Mouse (Mus musculus): ENCODE results near the gene Mns1. TPM values are rescaled to one million over a fixed set of nuclear protein-coding genes. Genes with fewer than 3 reads are reported as not detected.
"Not testable (repeated sequence)": the region's sequence is repeated elsewhere in the genome, so short reads cannot be mapped to it uniquely, and the experiment has no call there.

Gene Mns1
- total RNA-seq, 2 experiments from 2014 or later = 2.3 TPM

DNA sequence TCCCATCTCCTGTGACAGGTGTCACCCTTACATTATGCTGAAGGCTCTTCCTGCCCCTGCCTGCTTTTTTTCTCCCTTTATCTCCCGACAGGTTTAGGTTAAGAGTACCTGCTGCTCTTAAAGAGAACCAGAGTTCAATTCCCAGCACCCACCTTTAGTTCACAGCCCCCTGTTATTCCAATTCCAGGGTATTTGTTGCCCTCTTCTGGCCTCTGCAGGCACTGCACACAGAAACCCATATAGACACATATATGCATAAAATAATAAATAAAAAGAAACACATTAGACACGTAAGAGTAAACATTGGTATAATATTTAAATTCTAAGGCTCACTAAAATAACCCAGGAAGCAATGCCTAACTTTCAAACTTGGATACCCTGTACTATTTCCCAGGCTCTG is 15.1 kb upstream of the Mns1 start:
- intact Hi-C loops (cut with DNase I) = no loop called here
- no peak for DNase-seq

DNA sequence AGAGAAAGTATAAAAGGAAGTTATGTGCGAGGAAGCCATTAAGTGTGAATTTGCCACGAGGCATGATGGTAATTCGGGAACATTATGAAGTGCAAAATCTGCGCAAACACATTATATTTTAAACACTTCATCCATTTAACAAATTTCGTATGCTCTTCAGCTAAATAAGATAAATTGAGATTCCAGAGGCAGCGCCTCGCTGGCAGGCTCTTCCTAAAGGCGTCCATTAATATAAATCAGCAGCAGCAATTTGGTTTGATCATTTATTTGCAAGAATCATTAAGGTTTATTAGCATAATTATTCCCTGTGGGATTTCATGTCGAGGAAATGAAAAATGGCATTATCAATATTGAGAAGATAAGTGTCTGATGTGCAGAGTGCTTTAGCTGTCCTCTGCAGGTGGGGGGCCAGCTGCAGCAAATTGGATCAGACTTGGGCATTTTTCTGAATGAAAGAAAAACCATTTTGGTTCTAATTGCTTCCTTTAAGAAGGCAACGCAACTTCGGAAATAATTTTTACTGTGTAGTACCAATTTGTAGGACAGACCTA is 12.4 kb upstream of the Mns1 start:
- DNase-seq = no peak

GRCm38 (mm10) chr9:72427861-72428260 is 9.9 kb upstream of the Mns1 start:
- intact Hi-C loops (cut with DNase I) = no loop called here
- no peak for DNase-seq

More for the DNA sequence above, 12.4 kb upstream of the Mns1 start:
- intact Hi-C loops (cut with DNase I) = no loop called here

DNA sequence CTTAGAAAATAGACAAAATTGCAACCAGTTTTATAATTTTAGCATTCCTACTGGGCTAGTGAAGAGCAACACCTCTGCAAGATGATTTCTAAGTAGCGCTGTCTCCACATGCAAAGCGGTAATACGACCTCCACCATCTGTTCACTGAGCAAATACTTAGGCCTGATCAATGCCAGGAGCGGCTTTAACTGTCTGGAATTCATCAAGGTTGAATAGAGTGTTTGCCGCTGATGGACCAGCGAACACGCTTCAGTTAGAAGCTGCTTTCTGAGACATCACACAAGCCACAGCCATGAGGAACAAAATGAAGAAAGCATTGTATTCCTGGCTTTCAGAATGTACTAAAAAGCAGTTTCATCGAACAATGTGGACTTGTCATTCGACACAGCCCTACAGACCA is 2.9 kb upstream of the Mns1 start:
- intact Hi-C loops (cut with DNase I) = no loop called here
- no peak for DNase-seq

GRCm38 (mm10) chr9:72438749-72439148 is 938 bp downstream of the Mns1 start:
- no peak for DNase-seq
- intact Hi-C loops (cut with DNase I) = no loop called here

GRCm38 (mm10) chr9:72440358-72440757 is 2.5 kb downstream of the Mns1 start:
- DNase-seq = no peak
- intact Hi-C loops (cut with DNase I) = no loop called here

DNA sequence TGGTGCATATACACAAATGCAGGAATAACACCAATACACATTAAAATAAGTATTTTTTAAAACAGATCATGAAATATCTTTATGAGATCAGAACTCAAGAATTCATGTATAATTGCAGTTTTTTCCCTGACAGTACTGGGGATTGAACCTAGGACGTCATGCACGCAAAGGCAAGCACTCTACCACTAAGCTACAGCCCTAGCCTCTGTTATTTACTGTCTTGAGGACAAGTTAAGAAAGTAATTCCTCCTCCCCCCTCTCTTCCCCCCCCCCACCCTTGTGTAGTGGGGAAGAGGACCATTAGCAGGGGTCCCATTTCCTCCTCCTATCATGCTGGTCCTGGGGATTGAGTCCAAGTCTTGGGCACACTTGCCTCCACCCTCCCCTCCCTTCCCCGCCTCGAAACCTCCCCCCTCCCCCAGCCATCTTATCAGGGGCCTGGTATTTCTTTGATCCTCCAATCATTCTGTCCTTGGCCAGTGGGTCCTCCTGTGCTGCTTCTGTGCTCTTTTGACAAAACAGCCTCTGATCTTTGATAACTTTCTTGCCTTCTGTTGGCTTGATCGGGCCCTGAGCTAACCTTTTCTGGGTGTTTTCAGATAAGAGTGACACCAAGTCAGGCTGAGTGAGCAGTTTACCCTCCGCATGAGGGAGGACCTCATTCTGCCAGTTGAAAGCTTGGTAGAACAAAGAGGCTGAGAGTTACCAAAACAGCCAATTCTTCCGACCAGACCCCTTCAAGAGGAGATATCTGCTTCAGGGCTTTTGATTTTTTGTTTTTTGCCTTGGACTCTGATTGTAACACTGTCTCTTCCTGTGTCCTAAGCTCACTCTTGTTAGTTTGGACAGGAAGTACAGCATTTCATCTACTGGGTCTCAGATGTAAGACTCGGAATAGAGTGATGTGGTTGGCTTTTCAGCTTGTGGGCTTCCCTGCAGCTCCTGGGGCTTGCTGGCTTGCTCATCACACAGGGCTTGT is 3.4 kb downstream of the Mns1 start:
- intact Hi-C loops (cut with DNase I) = no loop called here
- no peak for DNase-seq

GRCm38 (mm10) chr9:72441927-72442715 is 4.3 kb downstream of the Mns1 start:
- no peak for DNase-seq
- intact Hi-C loops (cut with DNase I) = no loop called here

DNA sequence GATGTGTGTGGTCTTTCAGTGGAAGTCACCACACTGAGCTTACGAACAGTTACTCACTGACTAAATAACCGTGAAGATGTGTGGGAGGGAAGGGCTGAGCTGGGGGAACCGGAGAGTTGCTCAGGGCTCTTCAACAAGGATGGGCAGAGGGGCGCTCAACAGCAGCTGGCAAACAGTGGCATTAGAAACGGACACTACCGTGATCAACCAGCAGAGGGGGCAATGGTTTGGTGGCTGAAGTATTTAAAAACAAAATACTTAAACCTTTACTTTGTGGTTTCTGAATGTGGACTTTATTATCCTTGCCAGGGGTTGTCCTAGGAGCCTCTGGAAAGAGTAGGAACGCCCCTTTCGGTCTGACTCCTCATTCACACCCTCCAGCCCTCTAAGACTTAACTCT is 10.2 kb downstream of the Mns1 start:
- peak; percentile 54 for DNase-seq

DNA sequence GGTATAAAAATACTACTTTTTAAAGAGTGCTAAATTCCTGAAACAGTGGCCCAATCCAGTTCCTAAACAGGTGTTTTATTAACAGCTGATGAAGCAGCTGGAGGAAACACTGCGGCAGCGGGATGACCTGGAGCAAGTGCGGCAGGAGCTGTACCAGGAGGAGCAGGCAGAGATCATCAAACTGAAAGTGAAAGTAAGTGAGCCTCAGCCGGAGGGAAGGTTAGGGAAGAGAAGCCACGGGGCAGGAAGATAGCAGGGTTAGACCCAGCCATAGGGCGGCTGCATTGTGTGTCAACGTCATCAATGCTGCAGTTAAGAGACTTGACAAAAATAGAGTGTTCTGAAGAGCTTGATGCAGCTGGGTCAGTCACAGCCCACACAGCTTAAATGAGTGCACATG is 11.6 kb downstream of the Mns1 start:
- DNase-seq = no peak
- intact Hi-C loops (cut with DNase I) = no loop called here

More for the DNA sequence above, 10.2 kb downstream of the Mns1 start:
- intact Hi-C loops (cut with DNase I) = no loop called here

GRCm38 (mm10) chr9:72449841-72450240 is 12.0 kb downstream of the Mns1 start:
- intact Hi-C loops (cut with DNase I) = no loop called here
- no peak for DNase-seq

- DNase-seq = no peak
- intact Hi-C loops (cut with DNase I) = no loop called here
Observed at GRCm38 (mm10) chr9:72450363-72450762, 12.6 kb downstream of the Mns1 start.

DNA sequence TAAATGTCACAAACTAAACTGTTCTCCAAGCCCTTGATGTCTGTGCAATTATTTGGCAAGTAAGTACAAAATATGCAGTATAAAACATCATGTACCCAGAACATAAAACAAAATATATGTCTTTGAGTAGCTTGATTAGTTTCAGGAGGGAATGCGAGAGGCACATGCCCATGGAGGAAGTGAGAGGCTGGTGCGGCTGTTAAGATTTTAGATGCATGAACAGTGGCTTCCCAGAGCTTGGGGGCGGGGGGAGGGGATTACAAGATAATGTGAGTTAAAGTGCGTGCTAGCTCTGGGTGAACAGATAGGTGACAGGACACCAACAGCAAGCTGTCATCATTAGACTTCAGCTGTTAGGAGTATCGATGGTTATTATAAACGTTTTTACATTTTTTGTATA is 13.3 kb downstream of the Mns1 start:
- intact Hi-C loops (cut with DNase I) = no loop called here
- no peak for DNase-seq

- DNase-seq; intact Hi-C loops (cut with DNase I): not testable (repeated sequence)
Observed at GRCm38 (mm10) chr9:72454281-72454680, 16.5 kb downstream of the Mns1 start.

DNA sequence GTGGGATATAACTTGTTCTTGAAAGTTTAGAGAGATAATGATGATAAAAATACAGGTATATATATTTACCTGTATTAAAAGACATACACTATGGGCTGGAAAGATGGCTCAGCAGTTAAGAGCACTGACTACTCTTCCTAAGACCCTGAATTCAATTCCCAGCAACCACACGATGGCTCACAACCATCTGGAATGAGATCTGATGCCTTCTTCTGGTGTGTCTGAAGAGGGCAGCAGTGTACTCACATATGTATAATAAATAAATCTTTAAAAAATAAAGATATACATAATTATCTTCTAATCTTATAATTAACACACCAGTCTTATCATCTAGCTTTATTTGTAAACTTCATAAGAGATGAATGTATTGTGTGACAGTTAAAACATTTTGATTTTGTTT is 18.6 kb downstream of the Mns1 start:
- DNase-seq = no peak
- intact Hi-C loops (cut with DNase I) = no loop called here

DNA sequence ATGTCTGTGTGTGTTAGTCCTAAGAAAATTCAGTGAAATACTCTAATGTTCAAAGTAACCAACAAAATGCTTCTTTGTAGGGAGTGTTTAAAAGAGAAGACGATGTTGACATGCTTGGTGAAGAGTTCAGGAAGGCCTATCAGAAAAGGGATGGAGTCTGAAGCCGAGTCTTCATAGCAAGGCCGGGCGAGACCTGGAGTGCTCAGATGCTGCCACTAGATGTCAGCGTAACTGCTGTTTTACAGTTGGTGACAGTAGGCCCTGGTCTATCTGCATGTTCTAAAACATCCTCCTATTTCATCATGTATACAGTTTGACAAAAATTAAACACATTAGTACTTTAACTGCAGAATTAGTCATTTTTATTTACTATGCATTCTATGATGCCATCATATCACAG is 20.4 kb downstream of the Mns1 start:
- intact Hi-C loops (cut with DNase I) = no loop called here
- DNase-seq = peak; percentile 58

DNA sequence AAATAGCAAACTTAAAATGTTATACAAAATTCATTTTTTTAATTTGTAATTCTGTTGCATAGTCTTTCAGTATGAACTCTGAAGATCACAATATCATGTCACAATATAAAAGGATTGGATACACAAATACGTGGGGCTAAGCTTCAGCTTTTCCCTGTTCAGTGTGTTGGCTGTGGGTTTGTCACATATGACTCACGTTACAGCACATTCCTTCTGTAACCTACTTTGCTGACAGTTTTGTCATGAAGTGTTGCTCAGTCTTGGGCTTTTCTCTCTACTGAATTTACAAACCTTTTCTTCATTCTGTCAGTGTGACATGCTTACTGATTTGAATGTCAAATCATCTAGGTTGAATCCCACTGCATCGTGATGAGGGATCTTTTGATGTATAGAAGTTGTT is 21.9 kb downstream of the Mns1 start:
- DNase-seq = no peak

GRCm38 (mm10) chr9:72460767-72461166 is 23.0 kb downstream of the Mns1 start:
- intact Hi-C loops (cut with DNase I) = no loop called here
- DNase-seq = no peak

More for the DNA sequence above, 21.9 kb downstream of the Mns1 start:
- intact Hi-C loops (cut with DNase I) = no loop called here

DNA sequence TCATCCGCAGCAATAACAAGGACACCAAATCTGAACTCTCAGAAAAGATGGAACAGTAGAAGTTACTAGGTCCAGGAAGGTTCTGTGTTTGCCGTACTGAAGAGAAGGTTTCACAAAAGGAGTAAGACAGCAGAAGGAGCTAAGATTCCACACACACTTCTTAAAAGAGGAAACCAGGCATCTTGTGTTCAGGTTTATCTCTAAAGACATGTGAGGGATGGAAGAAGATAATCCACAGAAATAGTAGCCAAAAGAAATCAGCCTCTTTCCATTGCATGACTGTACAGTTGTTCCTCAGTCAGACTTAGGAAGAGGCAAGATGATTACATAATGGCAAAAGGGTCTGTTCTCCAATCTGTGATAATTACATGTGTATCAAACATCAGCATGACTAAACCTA is 24.6 kb downstream of the Mns1 start:
- no peak for DNase-seq
- intact Hi-C loops (cut with DNase I) = no loop called here

DNA sequence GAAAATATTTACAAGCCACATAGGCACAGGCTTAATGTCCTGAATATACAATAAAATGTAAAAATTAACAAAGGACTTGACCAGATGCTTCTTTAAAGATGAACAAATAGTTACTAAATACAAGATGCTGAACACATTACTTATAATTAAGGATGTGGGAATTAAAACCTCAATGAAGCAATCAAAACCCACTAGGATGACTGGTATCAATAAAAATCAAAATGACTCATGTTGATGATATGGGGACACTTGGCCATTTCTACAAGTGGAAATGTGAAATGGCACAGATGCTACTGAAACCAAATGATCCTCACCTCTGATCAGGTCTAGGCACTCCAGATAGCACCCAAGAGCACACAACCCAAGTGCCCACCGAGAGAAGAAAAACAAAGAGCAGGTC is 27.0 kb downstream of the Mns1 start:
- intact Hi-C loops (cut with DNase I) = no loop called here
- no peak for DNase-seq

DNA sequence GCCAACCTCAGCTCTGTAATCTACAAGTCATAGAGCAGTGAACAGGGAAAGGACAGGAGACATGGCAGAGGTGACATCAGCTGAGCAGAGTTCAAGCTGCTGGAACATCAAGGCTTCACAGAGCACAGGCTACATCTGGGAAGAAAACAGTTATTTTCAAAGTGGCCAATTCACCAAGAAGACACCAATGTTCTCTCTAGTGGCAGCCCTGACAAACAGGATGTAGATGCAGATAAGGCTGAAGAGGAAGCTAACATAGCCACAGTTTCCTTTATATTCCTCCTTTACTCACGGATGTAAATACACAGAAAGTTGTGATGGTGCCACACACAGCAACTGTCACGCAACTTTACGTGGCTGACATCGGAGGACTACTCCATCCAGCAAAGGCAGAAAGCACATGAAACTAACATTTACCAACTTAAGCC is 28.0 kb downstream of the Mns1 start:
- intact Hi-C loops (cut with DNase I) = no loop called here
- no peak for DNase-seq
